Mouse (Mus musculus) liver, postnatal 0 days (tissue): ENCODE results near the gene Hao2. TPM values are rescaled to one million over a fixed set of nuclear protein-coding genes. Genes with fewer than 3 reads are reported as not detected.
A peak's percentile ranks its signal among the peaks of the same experiment; 100 is the strongest.

ENCODE experiments used
- ATAC-seq: fragments of 200-750 bp; cut with Nextera tagmentation; 2 replicates; pipeline ENCODE4 v1.8.0; 2017; ENCODE audit warnings: mild to moderate bottlenecking, moderate library complexity
- DNase-seq: peaks from one replicate; pipeline ENCODE4 v3.0.0-alpha.2; 2016
- H3K27ac ChIP-seq: fragments of 300-500 bp; sonication (generic); 2 replicates; pipeline ENCODE4 v1.5.1; 2014; ENCODE audit warnings: antibody characterized with exemption, moderate library complexity, mild to moderate bottlenecking, low read depth
- H3K27me3 ChIP-seq: fragments of 300-500 bp; sonication (generic); 2 replicates; pipeline ENCODE4 v1.6.1; 2014; ENCODE audit warnings: low read length, control low read depth, mixed read lengths; ENCODE audit not compliant: insufficient read depth
- H3K36me3 ChIP-seq: fragments of 300-500 bp; sonication (generic); replicated peaks from 2 replicates; pipeline ENCODE4 v1.6.1; 2014; ENCODE audit warnings: mild to moderate bottlenecking, control low read depth, low read length, moderate library complexity, mixed read lengths; ENCODE audit not compliant: insufficient read depth
- H3K4me1 ChIP-seq: fragments of 300-500 bp; sonication (generic); 2 replicates; pipeline ENCODE4 v1.6.1; 2014; ENCODE audit warnings: antibody characterized with exemption, mild to moderate bottlenecking, control low read depth; ENCODE audit not compliant: insufficient read depth
- H3K4me2 ChIP-seq: fragments of 300-500 bp; sonication (generic); 2 replicates; pipeline ENCODE4 v1.6.1; 2014; ENCODE audit warnings: low read depth, mild to moderate bottlenecking, low read length, moderate library complexity, mixed read lengths
- H3K4me3 ChIP-seq: fragments of 300-500 bp; sonication (generic); 2 replicates; pipeline ENCODE4 v1.5.1; 2014; ENCODE audit warnings: low read depth, low read length
- H3K9ac ChIP-seq: fragments of 300-500 bp; sonication (generic); replicated peaks from 2 replicates; pipeline ENCODE4 v1.6.1; 2014; ENCODE audit warnings: mild to moderate bottlenecking, moderate library complexity
- H3K9me3 ChIP-seq: fragments of 300-500 bp; sonication (generic); 2 replicates; pipeline ENCODE4 v1.6.1; 2016; ENCODE audit warnings: mild to moderate bottlenecking, control low read depth, low read length, mixed read lengths
- CTCF ChIP-seq: sonication (generic); IDR thresholded peaks from 2 replicates; pipeline ENCODE4 v1.5.1; 2016; ENCODE audit warnings: antibody characterized with exemption, low read depth
- EP300 ChIP-seq: IDR thresholded peaks from 2 replicates; pipeline ENCODE4 v1.6.1; 2016; ENCODE audit warnings: antibody characterized with exemption, low read depth, mild to moderate bottlenecking
- WGBS: fragments of 180-500 bp; shearing (Covaris S2); extraction: QIAGEN DNeasy Blood & Tissue Kit; methylation state at CpG from one replicate; pipeline ENCODE4 v1.1.7; 2014; ENCODE audit not compliant: insufficient replicate concordance; 5-methylcytosine and 5-hydroxymethylcytosine counted together
- polyA plus RNA-seq: library from polyadenylated mRNA; unstranded; fragments of >200 nt; fragmentation: Nextera tagmentation; extraction: Ambion mirVana; gene quantifications from 2 replicates; pipeline ENCODE4 v1.2.1, GENCODE M21; 2015

Hao2 gene
- polyA plus RNA-seq, 1 experiment from 2014 or later: 36.6 TPM

- DNase-seq (no peak), ATAC-seq (no peak)
- no peak overlapping the region for H3K4me2 ChIP-seq
- 0 out of 2 replicates have a peak, but pooled peaks cover 2% of the 10 kb centered on the region for H3K36me3 ChIP-seq
- no peaks in the 10 kb centered on the region for H3K9me3 ChIP-seq
- no peak overlapping the region for H3K9ac ChIP-seq
- TF ChIP-seq CTCF (no peak), EP300 (no peak)
- H3K27me3 ChIP-seq: no peaks in the 10 kb centered on the region
- no peaks in the 10 kb centered on the region for H3K4me1 ChIP-seq
- H3K4me3 ChIP-seq: no peak overlapping the region
- H3K27ac ChIP-seq: no peak overlapping the region
- 66% methylated on average over 6 of the region's 6 CpGs for WGBS
Observed at GRCm38 (mm10) chr3:98880216-98880615, 12.8 kb downstream of the Hao2 start.

- DNase-seq (no peak), ATAC-seq (peak; percentile 72)
- Histone ChIP-seq H3K27ac (no peak overlapping the region), H3K36me3 (no peaks in the 10 kb centered on the region), H3K4me1 (no peaks in the 10 kb centered on the region), H3K9ac (no peak overlapping the region), H3K4me3 (no peak overlapping the region), H3K9me3 (no peaks in the 10 kb centered on the region), H3K4me2 (no peak overlapping the region), H3K27me3 (no peaks in the 10 kb centered on the region)
- WGBS: 62% methylated on average over 2 of the region's 2 CpGs
- TF ChIP-seq EP300 (peak; percentile 45; the same call in 1 of the 2 replicates), CTCF (no peak)
Observed at GRCm38 (mm10) chr3:98868219-98868618, 24.8 kb downstream of the Hao2 start.

GRCm38 (mm10) chr3:98862800-98863199 is 30.2 kb downstream of the Hao2 start:
- Histone ChIP-seq H3K9me3 (no peaks in the 10 kb centered on the region), H3K36me3 (no peaks in the 10 kb centered on the region), H3K4me2 (no peak overlapping the region), H3K27ac (no peak overlapping the region), H3K4me1 (no peaks in the 10 kb centered on the region), H3K27me3 (no peaks in the 10 kb centered on the region), H3K9ac (no peak overlapping the region), H3K4me3 (no peak overlapping the region)
- TF ChIP-seq EP300 (no peak), CTCF (no peak)
- no peak for ATAC-seq
- DNase-seq: no peak
- 89% methylated on average over 1 of the region's 1 CpGs for WGBS

GRCm38 (mm10) chr3:98859576-98859975 is 33.5 kb downstream of the Hao2 start, which contains the start of gene Hsd3b1:
Gene Hsd3b1, minus strand, starts transcription at chr3:98859794.
- peak within 1 kb of the TSS; percentile 38 for H3K4me3 ChIP-seq

GRCm38 (mm10) chr3:98858051-98858450 is 35.0 kb downstream of the Hao2 start:
- WGBS: 57% methylated on average over 2 of the region's 2 CpGs
- Histone ChIP-seq H3K9ac (no peak overlapping the region), H3K4me2 (peak overlapping the region; percentile 11), H3K27ac (no peak overlapping the region), H3K36me3 (no peaks in the 10 kb centered on the region), H3K9me3 (no peaks in the 10 kb centered on the region), H3K4me1 (peaks cover 7% of the 10 kb centered on the region; the same call in 1 of the 2 replicates), H3K4me3 (no peak overlapping the region), H3K27me3 (no peaks in the 10 kb centered on the region)
- TF ChIP-seq EP300: no peak
- TF ChIP-seq CTCF: no peak
- DNase-seq: no peak
- ATAC-seq: no peak

More at GRCm38 (mm10) chr3:98859576-98859975, 33.5 kb downstream of the Hao2 start, which contains the start of gene Hsd3b1:
- Histone ChIP-seq H3K9ac (peak within 1 kb of the TSS; percentile 57), H3K36me3 (no peaks in the 10 kb centered on the region), H3K9me3 (no peaks in the 10 kb centered on the region), H3K27me3 (no peaks in the 10 kb centered on the region), H3K4me1 (peaks cover 7% of the 10 kb centered on the region; the same call in 1 of the 2 replicates), H3K27ac (peak within 1 kb of the TSS; percentile 77), H3K4me2 (peak within 1 kb of the TSS; percentile 59)
- 59% methylated on average over 3 of the region's 3 CpGs for WGBS
- DNase-seq (no peak), ATAC-seq (peak; percentile 60)
- TF ChIP-seq EP300: no peak
- no peak for TF ChIP-seq CTCF

- no peaks in the 10 kb centered on the region for H3K9me3 ChIP-seq
- 60% methylated on average over 1 of the region's 1 CpGs for WGBS
- H3K36me3 ChIP-seq: no peaks in the 10 kb centered on the region
- no peak overlapping the region for H3K27ac ChIP-seq
- peak overlapping the region; percentile 11 for H3K4me2 ChIP-seq
- no peak overlapping the region for H3K4me3 ChIP-seq
- DNase-seq (no peak), ATAC-seq (no peak)
- no peaks in the 10 kb centered on the region for H3K27me3 ChIP-seq
- TF ChIP-seq EP300 (no peak), CTCF (no peak)
- no peak overlapping the region for H3K9ac ChIP-seq
- peaks cover 10% of the 10 kb centered on the region; the same call in 1 of the 2 replicates for H3K4me1 ChIP-seq
Observed at GRCm38 (mm10) chr3:98856892-98857291, 36.1 kb downstream of the Hao2 start.

- Histone ChIP-seq H3K9ac (no peak overlapping the region), H3K9me3 (no peaks in the 10 kb centered on the region), H3K4me3 (no peak overlapping the region), H3K27me3 (no peaks in the 10 kb centered on the region), H3K4me2 (no peak overlapping the region), H3K27ac (no peak overlapping the region), H3K36me3 (no peaks in the 10 kb centered on the region), H3K4me1 (peaks cover 10% of the 10 kb centered on the region; the same call in 1 of the 2 replicates)
- DNase-seq (no peak), ATAC-seq (peak; percentile 43)
- WGBS: 65% methylated on average over 3 of the region's 3 CpGs
- TF ChIP-seq CTCF (no peak), EP300 (peak; percentile 88)
Observed at GRCm38 (mm10) chr3:98855160-98855559, 37.9 kb downstream of the Hao2 start.
